Mouse (Mus musculus) ES-Bruce4 (cell line): ENCODE results near the gene Retreg1. TPM values are rescaled to one million over a fixed set of nuclear protein-coding genes. Genes with fewer than 3 reads are reported as not detected.

ENCODE experiments used
- H3K27ac ChIP-seq: 2 replicates; pipeline ENCODE4 v1.5.1; 2012; ENCODE audit warnings: low read length, inconsistent platforms; ENCODE audit not compliant: insufficient read depth
- H3K27me3 ChIP-seq: 2 replicates; pipeline ENCODE4 v1.6.1; 2012; ENCODE audit warnings: mild to moderate bottlenecking, low read length, inconsistent platforms; ENCODE audit not compliant: control insufficient read depth, poor library complexity, insufficient read depth, severe bottlenecking
- H3K36me3 ChIP-seq: 2 replicates; pipeline ENCODE4 v1.6.1; 2012; ENCODE audit warnings: inconsistent platforms, mild to moderate bottlenecking, low read length, moderate library complexity; ENCODE audit not compliant: control insufficient read depth, poor library complexity, insufficient read depth, severe bottlenecking
- H3K4me1 ChIP-seq: one replicate; pipeline ENCODE4 v1.8.1; 2011; ENCODE audit warnings: low read length; ENCODE audit not compliant: control insufficient read depth, insufficient read depth
- H3K4me3 ChIP-seq: 2 replicates; pipeline ENCODE4 v1.5.1; 2011; ENCODE audit warnings: low read depth, mild to moderate bottlenecking, low read length
- H3K9ac ChIP-seq: 2 replicates; pipeline ENCODE4 v1.6.1; 2012; ENCODE audit warnings: low read depth, mild to moderate bottlenecking, inconsistent platforms; ENCODE audit not compliant: poor library complexity, severe bottlenecking
- H3K9me3 ChIP-seq: replicated peaks from 2 replicates; pipeline ENCODE4 v1.6.1; 2012; ENCODE audit warnings: mild to moderate bottlenecking, low read length, inconsistent platforms; ENCODE audit not compliant: control insufficient read depth, poor library complexity, insufficient read depth, severe bottlenecking
- CTCF ChIP-seq: IDR thresholded peaks from one replicate; pipeline ENCODE4 v1.8.1; 2011; ENCODE audit warnings: low read depth, low read length
- EP300 ChIP-seq: IDR thresholded peaks from 2 replicates; pipeline ENCODE4 v1.6.1; 2011; ENCODE audit warnings: low read depth, low read length; ENCODE audit not compliant: insufficient read depth
- POLR2A ChIP-seq: IDR thresholded peaks from one replicate; pipeline ENCODE4 v1.8.1; 2011; ENCODE audit warnings: low read length; ENCODE audit not compliant: insufficient read depth
- polyA plus RNA-seq: library from polyadenylated mRNA; stranded (reverse); fragments of >200 nt; gene quantifications from 2 replicates; pipeline ENCODE4 v1.2.4, GENCODE M21; 2011; ENCODE audit warnings: low read depth; ENCODE audit not compliant: missing spikeins, insufficient read depth, insufficient read length

Gene Retreg1
- polyA plus RNA-seq, 1 experiment = 16.5 TPM

GRCm38 (mm10) chr15:25801726-25802125, 41.3 kb upstream of the Retreg1 start:
- no peak overlapping the region for H3K27ac ChIP-seq
- H3K4me1 ChIP-seq = no peaks in the 10 kb centered on the region
- no peak overlapping the region for H3K4me3 ChIP-seq
- H3K36me3 ChIP-seq = peaks cover 90% of the 10 kb centered on the region
- no peak overlapping the region for H3K9ac ChIP-seq
- H3K27me3 ChIP-seq = no peaks in the 10 kb centered on the region
- no peaks in the 10 kb centered on the region for H3K9me3 ChIP-seq
- TF ChIP-seq POLR2A (no peak), CTCF (peak; percentile 24), EP300 (no peak)

GRCm38 (mm10) chr15:25802194-25802593, 40.8 kb upstream of the Retreg1 start:
- no peak overlapping the region for H3K27ac ChIP-seq
- no peak overlapping the region for H3K9ac ChIP-seq
- TF ChIP-seq POLR2A (no peak), CTCF (no peak)
- no peaks in the 10 kb centered on the region for H3K9me3 ChIP-seq
- no peak overlapping the region for H3K4me3 ChIP-seq
- H3K4me1 ChIP-seq = no peaks in the 10 kb centered on the region
- peaks cover 90% of the 10 kb centered on the region for H3K36me3 ChIP-seq
- no peaks in the 10 kb centered on the region for H3K27me3 ChIP-seq

GRCm38 (mm10) chr15:25803111-25803510, 39.9 kb upstream of the Retreg1 start:
- no peak for TF ChIP-seq POLR2A
- TF ChIP-seq EP300 = no peak
- TF ChIP-seq CTCF = no peak
- Histone ChIP-seq H3K4me1 (no peaks in the 10 kb centered on the region), H3K4me3 (no peak overlapping the region), H3K27me3 (no peaks in the 10 kb centered on the region), H3K9ac (no peak overlapping the region), H3K27ac (no peak overlapping the region), H3K36me3 (peaks cover 90% of the 10 kb centered on the region), H3K9me3 (no peaks in the 10 kb centered on the region)

GRCm38 (mm10) chr15:25805336-25806110, 37.5 kb upstream of the Retreg1 start:
- no peaks in the 10 kb centered on the region for H3K9me3 ChIP-seq
- TF ChIP-seq EP300 (no peak), CTCF (peak; percentile 92)
- H3K9ac ChIP-seq = no peak overlapping the region
- peak overlapping the region; percentile 20; the same call in 1 of the 2 replicates for H3K27ac ChIP-seq
- no peaks in the 10 kb centered on the region for H3K4me1 ChIP-seq
- no peaks in the 10 kb centered on the region for H3K27me3 ChIP-seq
- H3K36me3 ChIP-seq = peaks cover 87% of the 10 kb centered on the region
- no peak overlapping the region for H3K4me3 ChIP-seq

GRCm38 (mm10) chr15:25806363-25806762, 36.6 kb upstream of the Retreg1 start:
- Histone ChIP-seq H3K36me3 (peaks cover 86% of the 10 kb centered on the region), H3K9me3 (no peaks in the 10 kb centered on the region), H3K9ac (no peak overlapping the region), H3K4me1 (no peaks in the 10 kb centered on the region), H3K27ac (no peak overlapping the region), H3K4me3 (no peak overlapping the region), H3K27me3 (no peaks in the 10 kb centered on the region)
- TF ChIP-seq CTCF = no peak
- TF ChIP-seq EP300 = no peak
- TF ChIP-seq POLR2A = no peak

GRCm38 (mm10) chr15:25806878-25807277, 36.1 kb upstream of the Retreg1 start:
- Histone ChIP-seq H3K27ac (no peak overlapping the region), H3K4me3 (no peak overlapping the region), H3K9ac (no peak overlapping the region), H3K4me1 (no peaks in the 10 kb centered on the region), H3K36me3 (peaks cover 84% of the 10 kb centered on the region), H3K9me3 (no peaks in the 10 kb centered on the region), H3K27me3 (no peaks in the 10 kb centered on the region)
- no peak for TF ChIP-seq POLR2A
- no peak for TF ChIP-seq CTCF
- no peak for TF ChIP-seq EP300
